Mouse (Mus musculus) hindbrain, postnatal 0 days (tissue): ENCODE measurements around the gene Pabpc1l. TPM values are rescaled to one million over a fixed set of nuclear protein-coding genes. Genes with fewer than 3 reads are reported as not detected.

Experiments
- ATAC-seq: fragments of 200-750 bp; cut with Nextera tagmentation; 2 replicates; pipeline ENCODE4 v1.8.0; 2017; ENCODE audit warnings: mild to moderate bottlenecking, moderate TSS enrichment, moderate library complexity
- DNase-seq: peaks from one replicate; pipeline ENCODE4 v3.0.0-alpha.2; 2015; ENCODE audit warnings: low spot score
- H3K27ac ChIP-seq: fragments of 300-500 bp; sonication (generic); 2 replicates; pipeline ENCODE4 v1.5.1; 2014; ENCODE audit warnings: mild to moderate bottlenecking
- H3K27me3 ChIP-seq: fragments of 300-500 bp; sonication (generic); 2 replicates; pipeline ENCODE4 v1.6.1; 2014; ENCODE audit warnings: low read length, mixed read lengths; ENCODE audit not compliant: insufficient read depth
- H3K36me3 ChIP-seq: fragments of 300-500 bp; sonication (generic); 2 replicates; pipeline ENCODE4 v1.6.1; 2014; ENCODE audit warnings: low read length, mixed read lengths; ENCODE audit not compliant: insufficient read depth
- H3K4me1 ChIP-seq: fragments of 300-500 bp; sonication (generic); 2 replicates; pipeline ENCODE4 v1.6.1; 2014; ENCODE audit warnings: antibody characterized with exemption, low read length, mixed read lengths; ENCODE audit not compliant: insufficient read depth
- H3K4me2 ChIP-seq: fragments of 300-500 bp; sonication (generic); 2 replicates; pipeline ENCODE4 v1.6.1; 2014; ENCODE audit warnings: low read depth, mild to moderate bottlenecking, low read length, moderate library complexity, mixed read lengths
- H3K4me3 ChIP-seq: fragments of 300-500 bp; sonication (generic); 2 replicates; pipeline ENCODE4 v1.5.1; 2014; ENCODE audit warnings: low read length
- H3K9ac ChIP-seq: fragments of 300-500 bp; sonication (generic); replicated peaks from 2 replicates; pipeline ENCODE4 v1.6.1; 2014; ENCODE audit warnings: mild to moderate bottlenecking, low read length, moderate library complexity, mixed read lengths
- H3K9me3 ChIP-seq: fragments of 300-500 bp; sonication (generic); 2 replicates; pipeline ENCODE4 v1.6.1; 2016; ENCODE audit warnings: low read length, mixed read lengths
- CTCF ChIP-seq: IDR thresholded peaks from 2 replicates; pipeline ENCODE4 v1.5.1; 2016; ENCODE audit warnings: antibody characterized with exemption, control low read depth, low read depth
- WGBS: fragments of 180-500 bp; shearing (Covaris S2); extraction: QIAGEN DNeasy Blood & Tissue Kit; methylation state at CpG from one replicate; pipeline ENCODE4 v1.1.7; 2014; 5-methylcytosine and 5-hydroxymethylcytosine counted together
- polyA plus RNA-seq: library from polyadenylated mRNA; unstranded; fragments of >200 nt; fragmentation: Nextera tagmentation; extraction: Ambion mirVana; gene quantifications from 2 replicates; pipeline ENCODE4 v1.2.1, GENCODE M21; 2015
- total RNA-seq: library from RNA; depleted of rRNA; stranded (reverse); fragments of >200 nt; gene quantifications from 2 replicates; pipeline ENCODE4 v1.2.3, GENCODE M21; 2014

Pabpc1l gene
- total and polyA plus RNA-seq, 2 experiments from 2014 or later = 1.3 to 2.2 TPM

- no peaks in the 10 kb centered on the region for H3K27me3 ChIP-seq
- no peaks in the 10 kb centered on the region for H3K9me3 ChIP-seq
- peaks cover 16% of the 10 kb centered on the region for H3K4me1 ChIP-seq
- TF ChIP-seq CTCF = no peak
- 0 out of 2 replicates have a peak overlapping the region, but pooled peaks have one; percentile 24 for H3K9ac ChIP-seq
- H3K4me2 ChIP-seq = peak overlapping the region; percentile 76
- 59% methylated on average over 5 of the region's 5 CpGs for WGBS
- ATAC-seq (no peak), DNase-seq (no peak)
- no peak overlapping the region for H3K27ac ChIP-seq
- H3K4me3 ChIP-seq = no peak overlapping the region
- H3K36me3 ChIP-seq = no peaks in the 10 kb centered on the region
Measured at GRCm38 (mm10) chr2:163996899-163997298, 28.4 kb upstream of the Pabpc1l start.

GRCm38 (mm10) chr2:163998981-163999380 is 26.3 kb upstream of the Pabpc1l start:
- TF ChIP-seq CTCF = no peak
- Histone ChIP-seq H3K27me3 (no peaks in the 10 kb centered on the region), H3K4me2 (no peak overlapping the region), H3K36me3 (no peaks in the 10 kb centered on the region), H3K4me1 (peaks cover 16% of the 10 kb centered on the region), H3K9me3 (no peaks in the 10 kb centered on the region), H3K9ac (no peak overlapping the region), H3K4me3 (no peak overlapping the region), H3K27ac (no peak overlapping the region)
- WGBS = 94% methylated on average over 6 of the region's 6 CpGs
- DNase-seq = no peak
- ATAC-seq = no peak

- no peak overlapping the region for H3K4me3 ChIP-seq
- no peaks in the 10 kb centered on the region for H3K9me3 ChIP-seq
- no peak overlapping the region for H3K4me2 ChIP-seq
- ATAC-seq (no peak), DNase-seq (no peak)
- H3K4me1 ChIP-seq = 0 out of 2 replicates have a peak, but pooled peaks cover 2% of the 10 kb centered on the region
- 96% methylated on average over 3 of the region's 3 CpGs for WGBS
- H3K27ac ChIP-seq = no peak overlapping the region
- TF ChIP-seq CTCF = no peak
- H3K9ac ChIP-seq = no peak overlapping the region
- H3K27me3 ChIP-seq = no peaks in the 10 kb centered on the region
- H3K36me3 ChIP-seq = no peaks in the 10 kb centered on the region
Measured at GRCm38 (mm10) chr2:164002637-164003036, 22.6 kb upstream of the Pabpc1l start.

- ATAC-seq = no peak
- no peak for TF ChIP-seq CTCF
- 84% methylated on average over 5 of the region's 5 CpGs for WGBS
- no peaks in the 10 kb centered on the region for H3K36me3 ChIP-seq
- no peaks in the 10 kb centered on the region for H3K4me1 ChIP-seq
- no peak overlapping the region for H3K27ac ChIP-seq
- no peak overlapping the region for H3K4me3 ChIP-seq
- no peaks in the 10 kb centered on the region for H3K9me3 ChIP-seq
- DNase-seq = no peak
- no peaks in the 10 kb centered on the region for H3K27me3 ChIP-seq
- H3K9ac ChIP-seq = no peak overlapping the region
- H3K4me2 ChIP-seq = no peak overlapping the region
Measured at GRCm38 (mm10) chr2:164004503-164004902, 20.7 kb upstream of the Pabpc1l start.

- H3K36me3 ChIP-seq = peaks cover 4% of the 10 kb centered on the region; the same call in 1 of the 2 replicates
- no peak for TF ChIP-seq CTCF
- H3K9ac ChIP-seq = no peak overlapping the region
- ATAC-seq (no peak), DNase-seq (no peak)
- no peaks in the 10 kb centered on the region for H3K4me1 ChIP-seq
- WGBS = 81% methylated on average over 10 of the region's 10 CpGs
- no peaks in the 10 kb centered on the region for H3K27me3 ChIP-seq
- no peak overlapping the region for H3K4me3 ChIP-seq
- no peak overlapping the region for H3K4me2 ChIP-seq
- H3K9me3 ChIP-seq = no peaks in the 10 kb centered on the region
- H3K27ac ChIP-seq = no peak overlapping the region
Measured at GRCm38 (mm10) chr2:164006932-164007331, 18.3 kb upstream of the Pabpc1l start.

GRCm38 (mm10) chr2:164007547-164007946 is 17.7 kb upstream of the Pabpc1l start:
- H3K4me2 ChIP-seq = no peak overlapping the region
- no peaks in the 10 kb centered on the region for H3K27me3 ChIP-seq
- H3K4me1 ChIP-seq = no peaks in the 10 kb centered on the region
- WGBS = 86% methylated on average over 8 of the region's 8 CpGs
- no peak for TF ChIP-seq CTCF
- H3K9ac ChIP-seq = no peak overlapping the region
- no peak for ATAC-seq
- H3K9me3 ChIP-seq = no peaks in the 10 kb centered on the region
- no peak for DNase-seq
- H3K4me3 ChIP-seq = no peak overlapping the region
- no peak overlapping the region for H3K27ac ChIP-seq
- peaks cover 10% of the 10 kb centered on the region; the same call in 1 of the 2 replicates for H3K36me3 ChIP-seq

GRCm38 (mm10) chr2:164007987-164008545 is 17.2 kb upstream of the Pabpc1l start:
- ATAC-seq (no peak), DNase-seq (no peak)
- WGBS = 54% methylated on average over 2 of the region's 2 CpGs
- Histone ChIP-seq H3K27me3 (no peaks in the 10 kb centered on the region), H3K9me3 (no peaks in the 10 kb centered on the region), H3K27ac (no peak overlapping the region), H3K4me3 (no peak overlapping the region), H3K4me1 (no peaks in the 10 kb centered on the region), H3K36me3 (peaks cover 15% of the 10 kb centered on the region; the same call in 1 of the 2 replicates), H3K9ac (no peak overlapping the region), H3K4me2 (no peak overlapping the region)
- TF ChIP-seq CTCF = no peak
